In the genomic region with DNA sequence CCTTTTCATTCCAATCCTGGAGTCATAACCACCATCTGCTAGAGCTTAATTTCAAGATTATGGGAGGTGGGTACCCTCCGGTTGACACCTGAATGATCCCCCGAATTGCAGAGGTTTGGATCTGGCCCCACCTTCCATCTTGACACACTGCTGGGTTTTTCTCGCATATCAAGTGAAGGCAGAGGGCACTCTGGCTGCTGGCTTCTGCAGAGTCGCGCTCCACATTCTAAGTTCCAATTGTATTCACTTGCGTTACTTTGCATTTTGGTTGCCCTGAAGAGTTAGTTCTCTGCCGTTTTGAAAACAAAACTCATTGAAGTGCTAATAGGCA, we compare ENCODE assay signal across 7 mouse cellular contexts.
A peak's percentile ranks its signal among the peaks of the same experiment; 100 is the strongest.
DNase-seq lines count a peak whose midpoint lies in the region; ATAC-seq and TF ChIP-seq lines count a peak whose summit lies in the region.

No protein-coding gene starts in this region.

- 0 out of 2 replicates have a peak, but pooled peaks cover 3% of the 10 kb centered on the region for H3K9me3 ChIP-seq in forebrain, embryonic 13.5 days (replicated peaks)
- no peaks in the 10 kb centered on the region for H3K9me3 ChIP-seq in limb, embryonic 10.5 days (replicated peaks)
- no peaks in the 10 kb centered on the region for H3K9me3 ChIP-seq in neural tube, embryonic 14.5 days (ENCODE audit: control insufficient read depth, low read length)

- H3K9ac ChIP-seq in forebrain, embryonic 13.5 days: peak overlapping the region; percentile 83
- peak overlapping the region; percentile 82 for H3K9ac ChIP-seq in neural tube, embryonic 14.5 days (replicated peaks; ENCODE audit: low read depth, low read length)

- no peak for DNase-seq in lung, adult 2 months
- DNase-seq in lung, postnatal 10 days: no peak
- DNase-seq in limb, embryonic 10.5 days (ENCODE audit: low spot score): no peak
- no peak for DNase-seq in embryo, embryonic 10 days (ENCODE audit: low spot score)

- TF ChIP-seq POLR2A in lung, adult 2 months (IDR thresholded peaks at IDR 0.05; ENCODE audit: borderline replicate concordance, extremely low read depth, low read depth, low read length): no peak

- no peak for TF ChIP-seq CTCF in lung, adult 2 months (IDR thresholded peaks at IDR 0.05; ENCODE audit: insufficient read depth, low read length)

- H3K4me3 ChIP-seq in lung, adult 2 months (replicated peaks; ENCODE audit: extremely low read depth, low read depth, low read length): peak overlapping the region; percentile 62
- H3K4me3 ChIP-seq in forebrain, embryonic 13.5 days: peak overlapping the region; percentile 58
- H3K4me3 ChIP-seq in limb, embryonic 10.5 days: peak overlapping the region; percentile 68
- peak overlapping the region; percentile 59 for H3K4me3 ChIP-seq in neural tube, embryonic 14.5 days (ENCODE audit: low read depth, low read length)

- peak; percentile 14 for ATAC-seq in forebrain, embryonic 13.5 days
- peak; percentile 3; the same call in 1 of the 2 replicates for ATAC-seq in neural tube, embryonic 14.5 days (ENCODE audit: low read depth)
- ATAC-seq in erythroid progenitor cell, adult 5-6 weeks (replicated peaks; ENCODE audit: low FRiP score, poor library complexity, severe bottlenecking): no peak

- H3K4me1 ChIP-seq in lung, adult 2 months (ENCODE audit: control insufficient read depth, insufficient read depth, low read length): peaks cover 4% of the 10 kb centered on the region; the same call in 1 of the 2 replicates
- H3K4me1 ChIP-seq in forebrain, embryonic 13.5 days: peaks cover 13% of the 10 kb centered on the region
- H3K4me1 ChIP-seq in limb, embryonic 10.5 days: peaks cover 14% of the 10 kb centered on the region
- peaks cover 2% of the 10 kb centered on the region; the same call in 1 of the 2 replicates for H3K4me1 ChIP-seq in neural tube, embryonic 14.5 days (ENCODE audit: control insufficient read depth, insufficient read depth, low read length)

- WGBS in lung, adult 2 months: 15% methylated on average over 7 of the region's 7 CpGs
- 17% methylated on average over 7 of the region's 7 CpGs for WGBS in forebrain, embryonic 13.5 days
- WGBS in limb, embryonic 10.5 days: 15% methylated on average over 7 of the region's 7 CpGs
- WGBS in neural tube, embryonic 14.5 days: 13% methylated on average over 7 of the region's 7 CpGs

- peak overlapping the region; percentile 90 for H3K27ac ChIP-seq in forebrain, embryonic 13.5 days
- H3K27ac ChIP-seq in limb, embryonic 10.5 days: peak overlapping the region; percentile 87
- peak overlapping the region; percentile 92 for H3K27ac ChIP-seq in neural tube, embryonic 14.5 days (ENCODE audit: low read depth, low read length)

- no peaks in the 10 kb centered on the region for H3K27me3 ChIP-seq in forebrain, embryonic 13.5 days
- H3K27me3 ChIP-seq in limb, embryonic 10.5 days (ENCODE audit: low read depth, poor library complexity, severe bottlenecking): peaks cover 11% of the 10 kb centered on the region
- no peaks in the 10 kb centered on the region for H3K27me3 ChIP-seq in neural tube, embryonic 14.5 days (ENCODE audit: control insufficient read depth, insufficient read depth, low read length)

- no peaks in the 10 kb centered on the region for H3K36me3 ChIP-seq in forebrain, embryonic 13.5 days (ENCODE audit: poor library complexity, severe bottlenecking)
- H3K36me3 ChIP-seq in limb, embryonic 10.5 days: no peaks in the 10 kb centered on the region
- H3K36me3 ChIP-seq in neural tube, embryonic 14.5 days (ENCODE audit: control insufficient read depth, insufficient read depth, low read length): no peaks in the 10 kb centered on the region

- peak overlapping the region; percentile 92 for H3K4me2 ChIP-seq in forebrain, embryonic 13.5 days
- H3K4me2 ChIP-seq in neural tube, embryonic 14.5 days (ENCODE audit: low read depth, low read length): peak overlapping the region; percentile 93
